Mouse (Mus musculus): Measurements from ENCODE around the gene Gm11639. TPM values are rescaled to one million over a fixed set of nuclear protein-coding genes. Genes with fewer than 3 reads are reported as not detected.

Gm11639 gene
- polyA plus RNA-seq, 1 experiment from 2014 or later: 0.04 TPM

GRCm38 (mm10) chr11:104744995-104745568 is 59.6 kb downstream of the Gm11639 start:
- Histone ChIP-seq H3K9ac (no peak overlapping the region), H3K27me3 (replicated peaks) (no peaks in the 10 kb centered on the region), H3K4me2 (no peak overlapping the region), H3K4me3 (replicated peaks) (no peak overlapping the region), H3K9me3 (no peaks in the 10 kb centered on the region), H3K36me3 (no peaks in the 10 kb centered on the region), H3K27ac (no peak overlapping the region), H3K4me1 (no peaks in the 10 kb centered on the region)
- no peak for ATAC-seq (ENCODE audit: insufficient read depth, low FRiP score, low read depth)
- WGBS: 66% methylated on average over 9 of the region's 9 CpGs

GRCm38 (mm10) chr11:104765762-104766161 is 80.3 kb downstream of the Gm11639 start:
- H3K9me3 ChIP-seq: no peaks in the 10 kb centered on the region
- no peak overlapping the region for H3K27ac ChIP-seq
- no peaks in the 10 kb centered on the region for H3K36me3 ChIP-seq
- H3K9ac ChIP-seq: no peak overlapping the region
- no peak overlapping the region for H3K4me3 ChIP-seq (replicated peaks)
- ATAC-seq (ENCODE audit: insufficient read depth, low FRiP score, low read depth): no peak
- 32% methylated on average over 6 of the region's 6 CpGs for WGBS
- no peak overlapping the region for H3K4me2 ChIP-seq
- no peaks in the 10 kb centered on the region for H3K27me3 ChIP-seq (replicated peaks)
- no peaks in the 10 kb centered on the region for H3K4me1 ChIP-seq

GRCm38 (mm10) chr11:104767068-104767467 is 81.6 kb downstream of the Gm11639 start:
- Histone ChIP-seq H3K36me3 (no peaks in the 10 kb centered on the region), H3K27ac (no peak overlapping the region), H3K4me3 (replicated peaks) (no peak overlapping the region), H3K4me2 (no peak overlapping the region), H3K9me3 (no peaks in the 10 kb centered on the region), H3K4me1 (no peaks in the 10 kb centered on the region), H3K9ac (no peak overlapping the region), H3K27me3 (replicated peaks) (no peaks in the 10 kb centered on the region)
- 32% methylated on average over 1 of the region's 1 CpGs for WGBS
- no peak for ATAC-seq (ENCODE audit: insufficient read depth, low FRiP score, low read depth)

GRCm38 (mm10) chr11:104768072-104768471 is 82.6 kb downstream of the Gm11639 start:
- Histone ChIP-seq H3K27ac (no peak overlapping the region), H3K9ac (no peak overlapping the region), H3K4me3 (replicated peaks) (no peak overlapping the region), H3K27me3 (replicated peaks) (no peaks in the 10 kb centered on the region), H3K36me3 (no peaks in the 10 kb centered on the region), H3K9me3 (no peaks in the 10 kb centered on the region), H3K4me1 (no peaks in the 10 kb centered on the region), H3K4me2 (no peak overlapping the region)
- WGBS: 8% methylated on average over 5 of the region's 5 CpGs
- ATAC-seq (ENCODE audit: insufficient read depth, low FRiP score, low read depth): no peak

- no peak overlapping the region for H3K4me3 ChIP-seq (replicated peaks)
- H3K27me3 ChIP-seq (replicated peaks): no peaks in the 10 kb centered on the region
- 84% methylated on average over 2 of the region's 2 CpGs for WGBS
- no peak overlapping the region for H3K27ac ChIP-seq
- H3K4me1 ChIP-seq: no peaks in the 10 kb centered on the region
- no peaks in the 10 kb centered on the region for H3K36me3 ChIP-seq
- ATAC-seq (ENCODE audit: insufficient read depth, low FRiP score, low read depth): no peak
- H3K9me3 ChIP-seq: no peaks in the 10 kb centered on the region
- no peak overlapping the region for H3K9ac ChIP-seq
- H3K4me2 ChIP-seq: no peak overlapping the region
These were observed 93.3 kb downstream of the Gm11639 start for GRCm38 (mm10) chr11:104778796-104779195.

- 72% methylated on average over 2 of the region's 2 CpGs for WGBS
- Histone ChIP-seq H3K36me3 (no peaks in the 10 kb centered on the region), H3K4me1 (no peaks in the 10 kb centered on the region), H3K4me2 (no peak overlapping the region), H3K27me3 (replicated peaks) (no peaks in the 10 kb centered on the region), H3K9me3 (no peaks in the 10 kb centered on the region), H3K27ac (no peak overlapping the region), H3K4me3 (replicated peaks) (no peak overlapping the region), H3K9ac (no peak overlapping the region)
- no peak for ATAC-seq (ENCODE audit: insufficient read depth, low FRiP score, low read depth)
These were observed 259.2 kb downstream of the Gm11639 start for GRCm38 (mm10) chr11:104944723-104945122.

- Histone ChIP-seq H3K4me3 (replicated peaks) (no peak overlapping the region), H3K27ac (no peak overlapping the region), H3K27me3 (replicated peaks) (no peaks in the 10 kb centered on the region), H3K4me2 (no peak overlapping the region), H3K9ac (no peak overlapping the region), H3K36me3 (no peaks in the 10 kb centered on the region), H3K9me3 (no peaks in the 10 kb centered on the region), H3K4me1 (no peaks in the 10 kb centered on the region)
- ATAC-seq (ENCODE audit: insufficient read depth, low FRiP score, low read depth): no peak
- WGBS: 54% methylated on average over 4 of the region's 4 CpGs
These were observed 266.8 kb downstream of the Gm11639 start for GRCm38 (mm10) chr11:104952349-104952748.

GRCm38 (mm10) chr11:104967862-104968261 is 282.4 kb downstream of the Gm11639 start:
- H3K36me3 ChIP-seq: no peaks in the 10 kb centered on the region
- H3K9ac ChIP-seq: no peak overlapping the region
- WGBS: 86% methylated on average over 1 of the region's 1 CpGs
- H3K27me3 ChIP-seq (replicated peaks): no peaks in the 10 kb centered on the region
- no peak for ATAC-seq (ENCODE audit: insufficient read depth, low FRiP score, low read depth)
- no peak overlapping the region for H3K27ac ChIP-seq
- H3K4me2 ChIP-seq: no peak overlapping the region
- H3K4me3 ChIP-seq (replicated peaks): no peak overlapping the region
- H3K4me1 ChIP-seq: no peaks in the 10 kb centered on the region
- H3K9me3 ChIP-seq: no peaks in the 10 kb centered on the region

- Histone ChIP-seq H3K4me1 (no peaks in the 10 kb centered on the region), H3K9ac (no peak overlapping the region), H3K4me2 (no peak overlapping the region), H3K27me3 (replicated peaks) (no peaks in the 10 kb centered on the region), H3K4me3 (replicated peaks) (no peak overlapping the region), H3K9me3 (no peaks in the 10 kb centered on the region), H3K27ac (no peak overlapping the region), H3K36me3 (no peaks in the 10 kb centered on the region)
- WGBS: 82% methylated on average over 2 of the region's 2 CpGs
- ATAC-seq (ENCODE audit: insufficient read depth, low FRiP score, low read depth): no peak
These were observed 282.9 kb downstream of the Gm11639 start for GRCm38 (mm10) chr11:104968388-104968787.

GRCm38 (mm10) chr11:104971322-104971721 is 285.8 kb downstream of the Gm11639 start:
- Histone ChIP-seq H3K9ac (no peak overlapping the region), H3K27ac (no peak overlapping the region), H3K4me2 (no peak overlapping the region), H3K9me3 (no peaks in the 10 kb centered on the region), H3K27me3 (replicated peaks) (no peaks in the 10 kb centered on the region), H3K4me3 (replicated peaks) (no peak overlapping the region), H3K4me1 (no peaks in the 10 kb centered on the region), H3K36me3 (no peaks in the 10 kb centered on the region)
- WGBS: 14% methylated on average over 4 of the region's 4 CpGs
- no peak for ATAC-seq (ENCODE audit: insufficient read depth, low FRiP score, low read depth)

GRCm38 (mm10) chr11:104972480-104972879 is 287.0 kb downstream of the Gm11639 start:
- 41% methylated on average over 8 of the region's 8 CpGs for WGBS

GRCm38 (mm10) chr11:104977976-104978375 is 292.5 kb downstream of the Gm11639 start:
- Histone ChIP-seq H3K9ac (no peak overlapping the region), H3K27me3 (replicated peaks) (no peaks in the 10 kb centered on the region), H3K36me3 (no peaks in the 10 kb centered on the region), H3K9me3 (no peaks in the 10 kb centered on the region), H3K4me1 (no peaks in the 10 kb centered on the region), H3K27ac (no peak overlapping the region), H3K4me2 (no peak overlapping the region), H3K4me3 (replicated peaks) (no peak overlapping the region)
- 74% methylated on average over 5 of the region's 5 CpGs for WGBS
- no peak for ATAC-seq (ENCODE audit: insufficient read depth, low FRiP score, low read depth)

More at GRCm38 (mm10) chr11:104972480-104972879, 287.0 kb downstream of the Gm11639 start:
- H3K27ac ChIP-seq: no peak overlapping the region
- no peaks in the 10 kb centered on the region for H3K27me3 ChIP-seq (replicated peaks)
- H3K4me2 ChIP-seq: no peak overlapping the region
- no peak overlapping the region for H3K9ac ChIP-seq
- no peaks in the 10 kb centered on the region for H3K4me1 ChIP-seq
- ATAC-seq (ENCODE audit: insufficient read depth, low FRiP score, low read depth): no peak
- no peaks in the 10 kb centered on the region for H3K36me3 ChIP-seq
- H3K9me3 ChIP-seq: no peaks in the 10 kb centered on the region
- no peak overlapping the region for H3K4me3 ChIP-seq (replicated peaks)
